Mouse (Mus musculus): Measurements from ENCODE around the gene Il17d. TPM values are rescaled to one million over a fixed set of nuclear protein-coding genes. Genes with fewer than 3 reads are reported as not detected.

The Il17d gene
- polyA plus RNA-seq, 1 experiment from 2014 or later, result 1.9 TPM

DNA sequence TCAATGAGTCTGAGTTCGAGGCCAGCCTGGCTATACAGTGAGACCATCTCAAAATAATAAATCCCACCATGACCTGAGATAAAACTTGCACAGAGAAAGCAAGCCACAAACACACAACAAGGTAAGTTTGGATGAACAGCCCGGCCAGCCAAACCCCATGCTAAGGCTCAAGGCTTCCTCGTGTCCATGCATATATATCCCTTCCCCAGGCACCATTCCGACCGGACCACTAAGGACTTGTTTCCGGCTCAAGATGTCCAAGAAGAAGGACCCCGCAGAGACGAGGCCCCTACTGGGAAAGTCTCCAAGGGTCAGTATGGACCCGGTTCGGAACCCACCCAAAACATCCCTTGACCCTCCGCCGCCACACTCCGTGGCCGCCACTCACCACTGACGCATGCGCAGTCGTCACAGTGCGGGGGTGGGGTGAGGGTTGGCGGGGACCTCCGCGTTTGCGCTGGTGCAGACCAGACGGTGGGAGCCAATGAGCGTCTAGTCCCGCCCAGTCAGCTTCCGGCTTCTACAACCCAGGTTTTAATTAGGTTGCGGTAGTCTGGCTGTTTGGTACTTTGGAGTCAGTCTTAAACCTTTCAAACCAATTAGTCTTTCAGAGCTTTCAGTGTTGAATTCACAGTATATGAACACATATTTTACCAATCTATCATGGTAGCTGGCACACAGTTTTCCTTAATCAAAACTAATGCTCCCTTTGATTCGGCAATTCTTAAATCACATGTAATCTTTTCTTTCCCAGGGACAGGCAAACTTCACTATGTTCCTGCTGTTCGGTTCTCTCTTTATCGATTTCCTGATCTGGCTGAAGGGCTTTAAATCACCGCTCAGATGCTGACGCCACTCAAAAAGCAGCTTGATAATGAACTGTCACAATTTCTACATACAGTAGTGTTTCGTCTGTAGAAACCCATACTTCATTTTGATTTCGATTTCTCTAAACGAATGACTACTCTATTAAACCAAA is 46.9 kb downstream of the Il17d start, which contains the start of gene Eef1akmt1:
Gene Eef1akmt1 (minus strand): TSS at position 458 of the 979 bp plus-strand sequence.
- Histone ChIP-seq H3K27me3 (ENCODE audit: insufficient read depth, poor library complexity, severe bottlenecking) (no peaks in the 10 kb centered on the region), H3K4me1 (replicated peaks) (peaks cover 6% of the 10 kb centered on the region; the same call in 1 of the 2 replicates), H3K4me3 (peak within 1 kb of the TSS; percentile 71), H3K9me3 (0 out of 2 replicates have a peak, but pooled peaks cover 3% of the 10 kb centered on the region), H3K27ac (peak within 1 kb of the TSS; percentile 90), H3K36me3 (peaks cover 12% of the 10 kb centered on the region)
- 11% methylated on average over 35 of the region's 35 CpGs for WGBS
- DNase-seq (ENCODE audit: low spot score), result peak; percentile 96

DNA sequence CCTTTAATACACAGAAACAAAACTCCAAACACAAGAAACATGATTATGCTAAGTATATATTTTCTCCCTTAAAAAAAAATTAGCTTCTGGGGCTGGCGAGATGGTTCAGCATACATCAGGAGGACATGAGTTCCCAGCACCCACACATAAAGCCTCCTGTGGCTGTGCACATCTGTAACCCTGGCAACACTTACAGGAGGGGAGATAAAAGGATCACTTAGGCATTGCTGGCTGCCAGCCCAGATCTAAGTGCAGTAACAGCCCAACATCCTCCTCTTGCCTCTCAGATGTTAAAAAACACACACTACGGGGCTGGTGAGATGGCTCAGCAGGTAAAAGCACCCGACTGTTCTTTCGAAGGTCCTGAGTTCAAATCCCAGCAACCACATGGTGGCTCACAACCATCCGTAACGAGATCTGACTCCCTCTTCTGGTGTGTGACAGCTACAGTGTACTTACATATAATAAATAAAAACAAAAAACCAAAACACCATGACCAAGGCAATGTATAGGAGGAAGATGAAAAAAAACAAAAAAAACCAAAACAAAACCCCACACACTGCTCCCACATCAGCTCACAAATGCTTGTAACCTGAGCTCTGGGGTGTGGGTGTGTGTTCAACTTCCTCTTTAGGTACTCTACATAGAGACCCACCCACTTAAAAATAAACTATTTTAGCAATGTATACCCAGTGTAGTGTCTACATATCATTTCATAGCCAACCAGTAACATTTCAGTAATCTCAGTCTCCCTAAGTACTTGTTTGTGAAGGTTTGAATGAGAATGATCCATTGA is 50.4 kb downstream of the Il17d start:
- H3K27me3 ChIP-seq (ENCODE audit: insufficient read depth, poor library complexity, severe bottlenecking), result no peaks in the 10 kb centered on the region
- 91% methylated on average over 6 of the region's 6 CpGs for WGBS
- DNase-seq (ENCODE audit: low spot score), result no peak

DNA sequence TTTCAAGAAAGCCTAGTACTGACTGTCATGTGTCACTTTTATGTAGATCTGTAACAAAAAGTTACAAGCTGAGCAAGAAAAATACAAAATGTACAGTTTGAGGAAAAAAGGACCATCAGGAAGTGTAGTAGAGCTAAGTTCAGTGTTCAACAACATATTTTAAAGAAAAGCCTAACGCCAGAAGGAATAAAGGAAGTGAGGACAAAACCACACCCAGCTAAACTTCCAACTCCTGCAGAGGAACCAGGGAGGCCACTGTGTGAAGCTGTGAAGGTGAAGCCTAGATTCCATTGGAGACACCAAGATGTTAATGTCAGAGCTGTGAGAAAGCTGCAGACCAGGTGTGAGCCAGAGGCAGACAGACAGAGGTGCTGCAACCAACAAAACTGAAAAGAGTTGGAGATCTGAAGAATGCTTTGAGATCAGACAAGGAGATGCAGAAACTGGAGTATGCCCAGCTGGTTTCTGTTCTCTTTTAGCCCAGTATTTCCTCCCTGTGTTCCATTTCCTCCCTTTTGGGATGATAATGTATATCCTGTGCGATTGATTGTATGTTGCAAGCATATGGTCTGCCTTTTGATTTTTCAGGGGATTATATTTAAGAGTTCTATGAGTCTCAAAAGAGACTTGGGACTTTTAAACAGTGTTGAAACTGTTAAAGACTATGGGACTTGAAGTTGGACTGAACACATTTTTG is 51.9 kb downstream of the Il17d start:
- 0 out of 2 replicates have a peak, but pooled peaks cover 3% of the 10 kb centered on the region for H3K9me3 ChIP-seq
- no peak for DNase-seq (ENCODE audit: low spot score)
- no peak overlapping the region for H3K27ac ChIP-seq
- no peaks in the 10 kb centered on the region; the same call in 1 of the 2 replicates for H3K4me1 ChIP-seq (replicated peaks)
- no peak overlapping the region for H3K4me3 ChIP-seq
- H3K27me3 ChIP-seq (ENCODE audit: insufficient read depth, poor library complexity, severe bottlenecking), result no peaks in the 10 kb centered on the region
- H3K36me3 ChIP-seq, result peaks cover 54% of the 10 kb centered on the region
- WGBS, result 93% methylated on average over 2 of the region's 2 CpGs

More for the DNA sequence above, 50.4 kb downstream of the Il17d start:
- Histone ChIP-seq H3K9me3 (0 out of 2 replicates have a peak, but pooled peaks cover 3% of the 10 kb centered on the region), H3K27ac (no peak overlapping the region), H3K4me1 (replicated peaks) (peaks cover 6% of the 10 kb centered on the region; the same call in 1 of the 2 replicates), H3K4me3 (no peak overlapping the region), H3K36me3 (peaks cover 38% of the 10 kb centered on the region)

DNA sequence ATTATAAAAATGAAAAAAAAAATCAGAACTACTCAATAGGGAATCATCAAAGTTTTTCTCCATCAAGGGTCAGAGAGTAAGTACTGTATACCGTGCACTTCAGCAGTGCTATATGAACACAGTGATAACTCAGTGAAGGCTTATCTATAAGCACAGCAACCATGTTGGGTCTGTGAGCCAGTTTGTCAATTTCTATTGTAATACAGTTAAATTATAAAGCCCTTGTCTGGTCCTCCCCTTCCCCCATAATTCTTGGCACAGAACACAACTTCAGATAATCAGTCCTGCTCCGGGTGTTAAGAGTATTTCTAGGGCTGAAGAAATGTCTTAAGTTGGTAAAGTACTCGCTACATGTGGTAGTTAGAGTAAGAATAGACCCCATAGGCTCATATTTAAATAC is 67.3 kb downstream of the Il17d start:
- no peaks in the 10 kb centered on the region for H3K4me1 ChIP-seq (replicated peaks)
- 95% methylated on average over 3 of the region's 3 CpGs for WGBS
- peaks cover 94% of the 10 kb centered on the region for H3K36me3 ChIP-seq
- no peaks in the 10 kb centered on the region for H3K27me3 ChIP-seq (ENCODE audit: insufficient read depth, poor library complexity, severe bottlenecking)
- H3K27ac ChIP-seq, result no peak overlapping the region
- DNase-seq (ENCODE audit: low spot score), result no peak
- H3K4me3 ChIP-seq, result no peak overlapping the region
- H3K9me3 ChIP-seq, result no peaks in the 10 kb centered on the region

Other genes with a start within 250 kb of the Il17d start
- gene Cryl1, start 126.2 kb upstream of the Il17d start, polyA plus RNA-seq (2016; fragmentation: Nextera tagmentation; extraction: Ambion mirVana), result 7.7 and 9.6 TPM in 2 replicates
- gene Ift88, start 100.7 kb upstream of the Il17d start, polyA plus RNA-seq (2016; fragmentation: Nextera tagmentation; extraction: Ambion mirVana), result 11.5 and 14.1 TPM in 2 replicates
- gene Eef1akmt1, start 46.8 kb downstream of the Il17d start, polyA plus RNA-seq (2016; fragmentation: Nextera tagmentation; extraction: Ambion mirVana), result 107 and 111 TPM in 2 replicates
- 23.1 and 27.5 TPM in 2 replicates for gene Xpo4, start 140.7 kb downstream of the Il17d start, polyA plus RNA-seq (2016; fragmentation: Nextera tagmentation; extraction: Ambion mirVana)
- gene Gm49361, start 221.3 kb downstream of the Il17d start, polyA plus RNA-seq (2016; fragmentation: Nextera tagmentation; extraction: Ambion mirVana), result not detected in 2 replicates
- gene Lats2, start 233.6 kb downstream of the Il17d start, polyA plus RNA-seq (2016; fragmentation: Nextera tagmentation; extraction: Ambion mirVana), result 16.1 and 17.5 TPM in 2 replicates

Data from hindbrain, embryonic 10.5 days (tissue).